Mouse (Mus musculus): ENCODE results near the gene Sorbs1. TPM values are rescaled to one million over a fixed set of nuclear protein-coding genes. Genes with fewer than 3 reads are reported as not detected.

Gene Sorbs1
- total RNA-seq, 2 experiments from 2014 or later: 57.9 to 70.9 TPM

DNA sequence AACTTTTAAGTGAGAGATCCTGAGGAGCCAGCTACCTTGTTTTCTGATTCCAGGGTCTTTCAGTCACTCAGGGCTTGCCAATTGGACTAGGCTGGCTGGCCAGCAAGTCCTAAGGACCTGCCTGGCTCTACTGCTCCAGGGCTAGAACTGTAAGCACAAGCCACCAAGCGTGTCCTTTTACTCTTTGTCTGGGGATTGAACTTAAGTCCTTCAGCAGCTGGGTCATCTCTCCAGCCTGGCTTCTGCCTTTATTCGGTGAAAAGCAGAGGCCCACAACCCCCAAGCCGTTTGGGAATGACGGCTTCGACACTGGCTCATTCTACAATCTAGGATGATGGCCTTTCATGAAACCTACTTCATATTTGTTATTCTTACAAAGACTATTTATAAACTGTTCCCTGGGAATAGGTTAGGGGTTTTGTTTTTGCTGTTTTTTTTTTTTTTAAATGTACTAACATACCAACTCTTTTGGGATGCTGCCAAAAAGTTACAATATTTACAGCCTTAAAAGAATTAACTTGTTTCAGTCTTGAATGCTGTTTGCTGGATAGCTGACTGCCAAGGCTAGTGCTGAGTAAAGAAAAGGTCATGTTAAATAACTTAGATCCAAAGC, 167.2 kb downstream of the Sorbs1 start:
- DNase-seq: no peak

DNA sequence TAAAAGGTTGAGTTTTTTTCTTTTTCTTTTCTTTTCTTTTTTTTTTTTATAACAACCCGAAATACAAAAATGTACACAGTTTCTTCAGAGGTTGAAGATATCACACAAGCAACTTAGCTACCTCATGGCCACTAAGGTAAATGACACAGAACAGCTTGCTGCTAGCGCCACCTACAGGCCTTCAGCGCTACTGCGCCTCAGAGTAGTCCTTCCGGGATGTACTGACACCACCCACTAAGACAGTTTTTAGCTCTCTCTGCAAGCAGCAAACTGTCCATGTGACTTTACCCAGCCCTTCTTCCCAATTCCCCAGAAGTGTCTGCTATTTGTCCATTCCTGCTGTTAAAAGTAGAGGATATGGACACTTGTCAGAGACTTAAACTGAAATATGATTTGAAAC, 167.9 kb downstream of the Sorbs1 start:
- peak; percentile 49 for DNase-seq

DNA sequence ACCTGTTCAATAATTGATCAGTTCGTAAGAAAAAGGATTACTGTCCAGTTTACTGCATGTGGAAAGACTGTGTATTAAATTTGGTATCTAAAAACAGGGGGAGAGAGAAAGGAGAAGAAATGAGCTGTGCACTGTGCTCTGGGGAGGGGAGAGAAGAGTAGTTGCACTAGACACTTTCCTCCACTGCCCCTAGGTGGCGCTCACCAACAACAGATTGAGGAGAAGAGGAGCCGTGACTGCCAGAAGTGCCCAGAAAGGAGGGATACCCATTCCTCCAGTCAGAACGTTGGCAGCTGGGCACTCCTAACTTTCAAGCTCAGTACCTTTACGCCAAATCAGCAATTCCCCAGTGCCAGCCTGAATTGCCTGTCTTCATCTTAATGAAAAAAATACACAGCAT, 170.6 kb downstream of the Sorbs1 start:
- peak; percentile 84 for DNase-seq

DNA sequence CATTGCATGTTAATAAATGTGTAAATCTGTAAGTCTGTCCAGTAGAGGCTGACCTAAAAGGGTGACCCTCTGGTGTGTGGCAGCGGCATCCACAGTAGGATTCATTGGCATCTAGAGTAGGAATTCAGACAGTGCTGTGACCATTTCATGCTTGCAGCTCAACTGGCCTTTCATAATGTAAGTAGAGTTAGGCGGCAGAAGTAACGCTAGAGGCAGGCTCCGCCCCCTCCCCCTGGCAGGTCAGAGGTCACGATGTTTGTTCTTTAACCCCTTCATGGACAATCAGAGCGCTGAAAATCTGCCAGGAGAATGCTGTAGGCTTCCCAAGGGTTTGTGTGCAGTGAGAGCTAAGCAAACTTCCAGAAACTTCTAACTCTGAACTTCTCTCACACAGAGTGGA, 172.4 kb downstream of the Sorbs1 start:
- DNase-seq: no peak

DNA sequence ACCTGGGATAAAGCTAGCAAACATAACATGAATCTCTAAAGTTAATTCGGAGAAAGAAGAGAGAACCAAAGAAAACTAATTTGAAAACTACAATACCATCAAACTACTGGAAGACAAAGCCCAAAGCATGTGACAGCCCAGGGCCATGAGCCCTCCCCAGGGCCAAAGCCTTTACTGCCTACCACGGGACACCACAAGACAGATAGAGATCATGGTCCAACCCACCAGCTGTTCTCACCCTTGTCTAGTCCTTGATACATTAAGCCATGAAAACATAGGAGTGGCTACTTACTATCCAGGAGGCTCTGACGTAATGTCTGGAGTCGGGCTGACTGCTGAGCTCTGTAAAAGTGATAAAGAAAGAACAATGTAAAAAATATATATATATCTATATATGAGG, 176.9 kb downstream of the Sorbs1 start:
- DNase-seq: no peak

DNA sequence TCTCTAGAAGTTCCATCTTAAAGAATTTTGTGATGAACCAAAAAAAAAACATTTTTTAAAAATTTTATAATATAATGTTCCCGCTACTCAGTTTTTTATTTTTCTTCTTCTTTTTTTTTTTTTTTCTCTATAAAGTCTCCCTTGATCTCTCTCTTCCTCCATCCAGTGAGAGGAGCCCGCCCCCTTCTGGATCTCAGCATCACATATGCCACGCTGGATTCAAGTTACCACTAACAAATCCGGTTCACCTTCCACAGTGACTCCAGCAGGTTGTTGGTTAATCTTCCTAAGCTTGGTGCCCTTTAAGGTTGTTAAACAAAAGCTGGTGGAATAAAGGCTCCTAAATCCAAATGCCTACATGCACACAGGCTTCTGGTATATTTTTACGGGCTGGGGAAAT, 179.7 kb downstream of the Sorbs1 start:
- DNase-seq: peak; percentile 32

DNA sequence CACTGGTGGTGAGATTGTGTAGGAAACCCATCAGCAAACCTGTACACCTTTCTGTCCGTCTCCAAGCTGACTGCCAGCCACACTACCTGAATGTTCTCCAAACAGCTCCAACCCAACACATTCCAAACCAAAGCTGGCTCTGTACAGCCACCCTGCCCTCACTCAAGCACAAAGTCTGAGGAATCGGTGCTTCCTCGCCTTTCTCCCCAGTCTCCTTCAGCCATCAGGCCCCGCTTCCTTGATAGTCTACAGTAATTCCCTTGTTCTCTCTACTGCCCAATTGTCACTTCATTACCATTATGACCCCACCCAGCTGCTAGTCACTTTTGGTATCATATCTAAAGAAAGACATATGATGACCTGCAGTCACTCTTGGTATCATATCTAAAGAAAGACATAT, 180.5 kb downstream of the Sorbs1 start:
- DNase-seq: no peak

DNA sequence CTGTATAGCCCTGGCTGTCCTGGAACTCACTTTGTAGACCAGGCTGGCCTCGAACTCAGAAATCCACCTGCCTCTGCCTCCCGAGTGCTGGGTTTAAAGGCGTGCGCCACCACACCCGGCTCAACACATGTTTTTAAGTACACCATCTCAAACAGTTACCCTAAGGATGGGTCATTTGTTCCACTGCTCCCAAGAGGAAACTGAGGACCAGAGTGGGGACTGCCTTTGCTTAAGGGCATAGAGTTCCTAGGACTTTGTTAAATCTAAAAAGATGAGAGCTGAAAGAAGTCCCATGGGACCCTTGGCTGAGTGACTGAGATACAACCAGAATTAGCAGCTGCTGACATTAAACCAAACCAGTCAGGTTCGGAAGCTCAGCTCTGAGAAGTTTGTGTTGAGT, 181.3 kb downstream of the Sorbs1 start:
- no peak for DNase-seq

DNA sequence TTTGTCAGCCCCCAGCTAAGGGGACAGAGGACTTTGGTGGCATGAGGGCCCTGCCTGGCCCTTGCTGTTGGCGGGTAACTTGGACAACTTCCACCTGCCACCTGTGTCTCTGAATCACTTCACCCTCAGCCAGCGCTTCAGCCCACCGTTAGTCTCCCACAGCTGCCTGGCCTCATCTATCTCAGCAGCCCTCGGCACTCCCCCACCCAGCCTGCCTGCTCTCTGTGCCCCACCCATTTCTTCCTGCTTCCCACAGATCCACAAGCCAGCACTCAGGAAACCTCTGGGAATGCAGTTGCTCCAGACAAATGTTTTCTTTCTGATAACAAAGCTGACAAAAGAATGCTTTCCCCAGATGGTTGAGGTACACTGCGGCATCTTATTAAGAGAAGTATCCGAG, 181.7 kb downstream of the Sorbs1 start:
- no peak for DNase-seq

DNA sequence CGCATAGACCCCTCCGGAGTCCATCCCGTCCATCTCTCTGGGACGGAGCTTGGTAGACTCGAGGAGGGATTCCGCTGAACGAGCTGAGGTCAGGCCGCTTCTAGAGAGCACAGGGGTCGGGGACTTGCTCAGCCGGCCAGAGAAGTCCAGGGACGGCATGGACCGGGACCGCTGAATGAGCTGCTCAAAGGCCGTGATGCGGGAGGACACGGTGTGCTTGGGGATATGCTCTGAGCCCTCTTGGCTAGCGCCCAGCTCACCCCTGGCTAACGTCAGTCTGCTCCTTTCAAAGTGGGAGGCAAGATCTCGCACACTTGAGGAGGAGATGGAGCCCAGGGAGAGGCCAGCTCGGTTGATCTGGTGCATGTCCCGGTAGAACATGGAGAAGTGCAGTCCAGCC, 187.5 kb downstream of the Sorbs1 start:
- no peak for DNase-seq

DNA sequence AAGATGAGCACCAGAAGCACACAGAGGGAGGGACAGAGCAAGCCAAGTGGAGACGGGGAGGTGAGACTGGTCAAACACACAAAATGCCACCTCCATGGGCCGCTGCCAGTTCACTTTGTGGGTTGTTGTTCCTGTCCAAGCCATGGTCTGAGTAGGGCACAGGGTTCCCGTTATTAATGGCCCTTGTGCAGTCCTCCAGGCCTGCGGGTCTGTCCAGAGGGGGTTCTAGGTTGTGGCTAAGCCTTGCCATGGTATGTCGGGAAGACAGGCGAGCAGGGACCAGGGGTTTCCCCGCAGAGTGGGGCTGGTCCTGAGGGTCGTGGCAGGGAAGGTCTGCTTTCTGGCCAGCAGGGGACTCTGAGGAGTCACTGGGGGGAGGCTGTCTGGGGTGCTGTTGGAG, 188.2 kb downstream of the Sorbs1 start:
- DNase-seq: no peak

DNA sequence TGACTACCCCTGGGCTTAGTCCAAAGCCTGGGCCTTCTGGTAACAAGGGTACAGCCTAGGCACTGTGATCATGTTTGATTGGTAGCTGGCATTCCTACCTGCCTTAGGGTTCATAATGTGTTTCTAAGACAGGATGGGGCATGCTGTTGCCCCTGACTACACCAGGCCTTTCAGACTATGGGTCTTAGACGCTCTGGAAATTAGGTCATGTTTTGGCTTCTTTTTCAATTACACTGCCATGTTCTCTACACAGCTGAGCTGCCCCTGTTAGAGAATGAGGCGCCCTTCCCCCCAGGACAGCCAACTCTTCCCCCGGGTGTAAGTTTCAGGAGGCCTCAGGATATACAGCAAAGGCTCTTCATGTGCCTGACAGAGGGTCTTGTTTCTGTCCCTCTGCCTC, 191.4 kb downstream of the Sorbs1 start:
- no peak for DNase-seq

DNA sequence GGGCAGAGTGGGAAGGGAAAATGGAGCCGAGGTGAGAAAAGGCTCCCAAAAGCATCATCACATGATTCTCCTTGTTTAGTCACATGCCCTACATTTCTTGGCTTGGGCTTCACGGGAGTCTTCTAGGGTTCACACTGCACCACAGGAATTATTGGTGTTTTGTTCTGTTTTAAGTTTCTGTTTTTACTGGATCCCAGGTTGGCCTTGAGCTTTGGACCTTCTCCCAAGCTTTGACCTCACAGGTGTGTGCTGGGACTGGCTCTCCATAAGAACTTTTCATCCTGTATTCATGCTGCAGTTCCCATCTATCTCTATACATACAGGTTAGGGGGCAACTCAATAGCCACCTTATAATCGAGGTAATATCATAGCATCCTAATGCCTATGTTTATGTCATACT, 194.4 kb downstream of the Sorbs1 start:
- no peak for DNase-seq

DNA sequence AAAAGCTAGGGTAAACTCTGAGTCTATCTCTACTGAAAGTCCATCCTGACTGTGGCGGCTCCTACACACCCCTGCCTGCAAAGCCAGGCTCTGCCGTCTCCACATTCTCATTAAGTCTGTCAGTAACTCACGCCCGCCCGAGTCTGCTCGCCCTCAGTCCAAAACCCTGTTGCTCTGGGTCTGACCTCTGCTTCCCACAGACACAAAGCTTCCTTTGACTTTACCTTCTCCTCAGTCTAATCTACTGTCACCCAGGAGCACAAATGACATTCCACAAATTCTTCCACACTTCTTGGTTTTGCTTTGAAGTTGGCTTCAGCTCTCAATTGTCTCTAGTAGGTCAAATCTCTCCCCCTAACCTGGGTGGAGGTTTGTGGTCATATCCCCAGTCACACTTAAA, 195.1 kb downstream of the Sorbs1 start:
- no peak for DNase-seq

DNA sequence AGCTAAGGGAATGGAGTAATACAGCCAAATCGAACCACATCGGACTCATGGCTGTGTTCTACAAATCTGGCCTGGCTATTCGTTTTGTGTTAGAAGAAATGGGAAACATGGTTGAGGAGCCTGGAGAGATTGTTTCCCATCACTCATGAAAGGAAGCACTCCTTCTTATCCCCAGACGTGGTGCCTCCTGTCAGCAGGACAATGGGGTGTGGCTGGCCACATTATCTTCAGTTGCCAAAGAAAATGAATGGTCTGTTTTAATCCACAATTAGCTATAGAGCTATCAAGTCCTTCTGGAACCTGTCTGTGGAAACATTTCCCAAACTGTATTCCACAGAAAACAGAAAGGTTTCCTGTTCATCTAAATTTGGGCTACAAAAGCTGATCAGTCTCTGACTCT, 196.6 kb downstream of the Sorbs1 start:
- DNase-seq: no peak

DNA sequence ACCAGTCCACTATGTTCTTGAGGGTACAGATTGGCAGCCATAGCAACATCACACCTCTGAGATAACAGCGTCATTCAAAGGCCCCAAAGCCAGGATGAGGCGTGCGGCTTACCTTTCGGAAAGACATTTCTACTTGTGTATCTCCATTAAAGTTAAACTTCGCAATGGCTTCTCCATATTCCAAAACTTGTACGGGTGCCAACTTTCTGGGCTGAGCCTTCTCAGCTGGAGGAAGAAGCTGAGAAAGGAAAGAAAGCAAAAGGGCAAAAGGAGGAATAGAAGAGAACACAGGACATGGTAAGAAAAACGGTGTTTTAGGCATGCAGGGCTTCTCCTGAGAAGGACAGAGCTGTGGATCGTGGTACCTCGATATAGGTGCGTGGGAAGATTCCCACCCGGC, 199.3 kb downstream of the Sorbs1 start:
- no peak for DNase-seq

DNA sequence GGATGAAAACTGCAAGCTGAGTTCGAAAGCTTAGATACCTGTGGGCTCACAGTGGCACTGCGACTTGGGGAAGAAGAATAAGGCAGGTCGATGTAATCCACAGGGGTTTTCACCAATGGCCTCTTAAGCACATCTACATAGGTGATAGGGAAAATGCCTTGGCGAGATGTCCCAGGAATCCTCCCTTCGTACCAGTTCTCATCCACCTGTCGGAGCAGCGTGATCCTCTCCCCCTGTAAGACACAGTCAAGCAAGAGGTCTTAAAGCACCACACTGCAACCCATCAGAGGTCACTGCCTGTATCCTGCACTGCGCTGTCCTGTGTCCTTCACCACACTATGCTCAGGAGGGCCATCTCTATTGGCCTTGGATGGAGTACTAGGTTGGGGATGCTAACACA, 201.9 kb downstream of the Sorbs1 start:
- no peak for DNase-seq

DNA sequence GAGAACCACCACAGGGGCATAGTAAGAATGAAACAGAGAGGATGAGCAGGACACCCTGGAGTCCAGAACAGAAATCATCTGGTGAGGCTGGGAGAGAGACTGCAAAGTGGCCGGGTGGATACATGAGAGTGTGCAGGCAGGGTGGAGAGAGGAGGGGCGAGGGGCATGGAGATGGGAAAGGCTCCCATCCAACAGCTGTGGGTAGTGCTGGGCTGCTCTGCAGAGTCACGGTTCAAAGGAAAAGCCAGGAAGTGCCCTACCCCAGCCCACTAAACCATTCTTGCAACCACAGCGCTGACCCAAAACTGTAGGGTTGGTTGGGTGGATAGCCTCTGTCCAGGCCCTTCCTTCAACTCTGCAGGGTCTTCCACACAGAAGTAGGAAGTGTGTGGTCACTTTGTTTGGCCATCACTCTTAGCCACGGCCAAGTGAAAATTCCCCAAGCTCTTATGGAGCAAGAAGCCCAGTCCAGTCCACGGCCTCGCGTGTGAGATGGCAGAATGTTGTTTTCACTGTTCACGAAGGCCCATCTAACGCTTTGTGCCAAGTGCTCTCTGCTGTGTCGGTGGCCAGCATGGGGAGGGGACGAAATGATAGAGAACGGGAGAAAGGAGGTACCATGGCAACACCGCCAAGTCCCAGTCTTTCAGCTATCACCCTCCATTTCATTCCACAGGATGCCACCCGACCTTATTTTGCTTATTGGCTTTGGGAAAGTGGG, 203.0 kb downstream of the Sorbs1 start:
- DNase-seq: no peak

DNA sequence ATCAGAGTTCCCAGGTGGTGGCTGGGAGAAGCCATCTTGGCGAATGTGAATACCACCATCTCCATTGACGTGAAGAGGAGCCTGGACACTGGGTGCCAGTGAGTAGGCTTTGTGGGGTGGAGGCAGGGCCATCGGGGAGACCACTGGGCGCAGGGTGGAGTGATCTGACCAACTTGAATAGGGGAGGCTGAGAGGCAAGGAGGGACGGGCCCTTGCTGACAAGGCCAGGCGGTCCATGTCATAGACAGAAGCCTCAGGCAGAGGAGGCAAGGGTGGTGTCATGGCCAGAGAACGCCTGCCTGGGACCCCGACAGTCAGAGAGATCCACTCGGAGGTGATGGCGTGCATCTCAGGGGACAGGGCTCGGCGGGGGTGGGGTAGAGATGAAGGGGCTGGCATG, 203.7 kb downstream of the Sorbs1 start:
- no peak for DNase-seq

DNA sequence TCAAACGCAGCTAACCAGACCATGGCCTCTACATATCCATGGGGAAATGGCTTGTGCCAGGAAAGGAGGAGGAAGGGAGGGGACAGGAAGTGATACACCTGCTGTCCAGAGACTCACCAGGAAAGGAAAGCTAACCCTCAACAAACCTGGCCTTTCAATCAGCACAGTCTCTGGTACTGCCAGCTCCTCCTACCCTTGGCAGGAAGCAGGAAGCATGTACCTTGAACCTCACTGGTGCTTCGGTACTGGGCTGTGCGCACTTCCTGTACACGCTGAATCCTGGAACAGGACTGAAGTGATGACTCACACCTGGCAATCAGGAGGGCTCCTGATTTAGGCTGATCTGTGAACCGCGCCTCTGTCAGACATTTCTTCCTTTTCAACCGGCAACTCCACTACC, 206.0 kb downstream of the Sorbs1 start:
- no peak for DNase-seq

DNA sequence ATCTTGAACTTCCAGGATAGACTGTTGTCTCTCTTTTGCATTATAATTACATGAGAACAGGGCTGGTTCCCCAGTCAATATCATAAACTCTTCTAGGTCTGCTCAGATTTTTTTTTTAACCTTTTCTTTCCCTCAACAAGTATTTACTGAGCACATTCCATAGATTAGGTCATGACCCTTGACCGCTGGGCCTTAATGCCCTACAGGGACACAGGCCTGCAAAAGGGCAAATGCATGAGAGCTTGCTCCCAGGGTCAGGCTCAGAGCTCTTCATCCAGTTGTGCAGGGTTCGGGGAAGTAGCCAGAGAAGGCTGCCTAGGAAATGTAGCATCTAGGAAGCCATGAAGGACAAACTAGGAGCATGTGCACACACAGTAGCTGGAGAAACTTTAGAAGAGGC, 206.9 kb downstream of the Sorbs1 start:
- DNase-seq: no peak

DNA sequence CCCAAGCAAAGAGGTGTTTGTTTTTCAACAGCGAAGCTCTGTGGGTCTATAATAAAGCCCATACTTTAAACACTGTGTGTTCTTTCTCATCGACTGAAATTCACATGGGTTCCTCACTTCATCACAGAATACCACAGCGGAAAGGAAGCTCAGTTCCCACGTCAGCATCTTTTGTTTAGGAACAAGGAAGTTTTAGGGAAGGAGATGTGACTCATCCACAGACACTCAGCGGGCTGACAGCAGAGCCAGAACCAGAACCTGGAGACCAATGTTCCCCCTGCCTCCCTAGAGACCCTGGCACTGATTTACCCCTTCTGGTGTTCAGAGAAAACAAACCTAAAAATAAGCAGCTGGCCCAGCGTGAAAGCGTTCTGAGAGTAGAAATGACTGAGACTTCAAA, 208.1 kb downstream of the Sorbs1 start:
- DNase-seq: no peak

DNA sequence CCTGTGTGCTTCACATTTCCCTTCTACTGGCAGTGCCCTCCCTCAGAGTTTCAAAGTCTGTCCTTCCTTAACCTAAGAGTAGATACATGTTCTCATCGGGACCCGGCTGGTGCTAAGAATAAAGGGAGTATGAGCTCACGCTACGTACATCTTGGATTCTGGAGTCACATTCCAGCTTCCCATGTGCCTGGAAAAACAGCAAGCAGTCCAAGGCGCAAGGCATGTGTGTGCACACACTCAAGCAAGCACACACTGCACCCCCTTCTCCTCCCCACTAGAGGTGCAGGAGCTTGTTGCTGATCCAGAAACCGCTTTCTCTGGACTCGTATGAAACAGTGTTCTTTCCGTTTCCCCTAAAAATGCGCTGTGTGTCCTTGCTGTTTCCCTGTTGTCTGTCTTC, 210.7 kb downstream of the Sorbs1 start:
- DNase-seq: no peak

DNA sequence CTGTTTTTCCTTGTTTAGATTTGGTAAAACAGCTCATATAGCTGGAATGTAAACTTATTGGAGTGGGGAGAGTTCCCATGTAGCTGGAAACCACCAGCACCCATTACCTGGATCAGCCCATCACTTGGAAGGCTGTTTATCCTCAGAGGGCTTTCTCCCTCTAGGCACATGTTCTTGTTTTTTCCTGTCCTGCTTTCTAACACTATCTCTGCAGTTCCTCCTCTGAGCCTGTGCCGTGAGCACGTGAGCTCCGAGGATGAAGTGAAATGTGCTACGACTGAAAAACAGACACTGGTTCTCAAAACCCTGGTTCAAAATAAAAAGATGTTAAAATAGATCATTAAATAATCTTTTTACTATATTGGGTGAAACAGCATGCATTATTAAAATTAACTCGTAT, 211.1 kb downstream of the Sorbs1 start:
- no peak for DNase-seq

All from gastrocnemius, postnatal 10 days (tissue).